Mouse (Mus musculus) midbrain, embryonic 10.5 days (tissue): ENCODE measurements around the gene Agap1. TPM values are rescaled to one million over a fixed set of nuclear protein-coding genes. Genes with fewer than 3 reads are reported as not detected.

Experiments used
- DNase-seq: peaks from one replicate; pipeline ENCODE4 v3.0.0-alpha.2; 2017; ENCODE audit warnings: low spot score
- H3K27ac ChIP-seq: fragments of 300-500 bp; sonication (generic); replicated peaks from 2 replicates; pipeline ENCODE4 v1.5.1; 2016; ENCODE audit warnings: mild to moderate bottlenecking
- H3K27me3 ChIP-seq: fragments of 300-500 bp; sonication (generic); 2 replicates; pipeline ENCODE4 v1.6.1; 2016; ENCODE audit warnings: low read depth, mild to moderate bottlenecking; ENCODE audit not compliant: poor library complexity, severe bottlenecking
- H3K36me3 ChIP-seq: fragments of 300-500 bp; sonication (generic); 2 replicates; pipeline ENCODE4 v1.6.1; 2016; ENCODE audit warnings: mild to moderate bottlenecking, moderate library complexity
- H3K4me1 ChIP-seq: fragments of 300-500 bp; sonication (generic); 2 replicates; pipeline ENCODE4 v1.6.1; 2016
- H3K4me3 ChIP-seq: fragments of 300-500 bp; sonication (generic); 2 replicates; pipeline ENCODE4 v1.5.1; 2016; ENCODE audit warnings: mild to moderate bottlenecking, moderate library complexity
- H3K9me3 ChIP-seq: fragments of 300-500 bp; sonication (generic); replicated peaks from 2 replicates; pipeline ENCODE4 v1.6.1; 2016; ENCODE audit warnings: mild to moderate bottlenecking
- WGBS: fragments of 180-500 bp; shearing (Covaris S2); methylation state at CpG from one replicate; pipeline ENCODE4 v1.1.7; 2016; 5-methylcytosine and 5-hydroxymethylcytosine counted together
- polyA plus RNA-seq: library from polyadenylated mRNA; unstranded; fragments of >200 nt; fragmentation: Nextera tagmentation; extraction: Ambion mirVana; gene quantifications from 2 replicates; pipeline ENCODE4 v1.2.1, GENCODE M21; 2016

The Agap1 gene
- polyA plus RNA-seq, 1 experiment from 2014 or later: 16.6 TPM

GRCm38 (mm10) chr1:89581766-89582125 is 127.1 kb downstream of the Agap1 start:
- Histone ChIP-seq H3K9me3 (no peaks in the 10 kb centered on the region), H3K27me3 (peaks cover 21% of the 10 kb centered on the region), H3K36me3 (no peaks in the 10 kb centered on the region; the same call in 1 of the 2 replicates), H3K27ac (peak overlapping the region; percentile 92), H3K4me3 (peak overlapping the region; percentile 85), H3K4me1 (peaks cover 95% of the 10 kb centered on the region)
- no peak for DNase-seq
- WGBS: 12% methylated on average over 6 of the region's 6 CpGs

GRCm38 (mm10) chr1:89583369-89583768 is 128.8 kb downstream of the Agap1 start:
- peaks cover 21% of the 10 kb centered on the region for H3K27me3 ChIP-seq
- DNase-seq: no peak
- no peaks in the 10 kb centered on the region for H3K9me3 ChIP-seq
- 84% methylated on average over 5 of the region's 5 CpGs for WGBS
- H3K4me1 ChIP-seq: peaks cover 93% of the 10 kb centered on the region
- H3K36me3 ChIP-seq: no peaks in the 10 kb centered on the region; the same call in 1 of the 2 replicates
- H3K4me3 ChIP-seq: peak overlapping the region; percentile 85; the same call in 1 of the 2 replicates
- H3K27ac ChIP-seq: no peak overlapping the region

- Histone ChIP-seq H3K4me1 (peaks cover 56% of the 10 kb centered on the region), H3K9me3 (peaks cover 11% of the 10 kb centered on the region; the same call in 1 of the 2 replicates), H3K4me3 (no peak overlapping the region), H3K27ac (peak overlapping the region; percentile 52), H3K36me3 (peaks cover 31% of the 10 kb centered on the region), H3K27me3 (peaks cover 12% of the 10 kb centered on the region)
- DNase-seq: peak; percentile 13
- WGBS: 59% methylated on average over 14 of the region's 14 CpGs
Observed at GRCm38 (mm10) chr1:89586991-89587683, 132.5 kb downstream of the Agap1 start.

GRCm38 (mm10) chr1:89588154-89588553 is 133.5 kb downstream of the Agap1 start:
- 31% methylated on average over 4 of the region's 4 CpGs for WGBS
- no peak overlapping the region for H3K4me3 ChIP-seq

GRCm38 (mm10) chr1:89590994-89591393 is 136.4 kb downstream of the Agap1 start:
- Histone ChIP-seq H3K9me3 (peaks cover 12% of the 10 kb centered on the region; the same call in 1 of the 2 replicates), H3K36me3 (peaks cover 51% of the 10 kb centered on the region), H3K27ac (no peak overlapping the region), H3K27me3 (no peaks in the 10 kb centered on the region), H3K4me3 (no peak overlapping the region), H3K4me1 (peaks cover 38% of the 10 kb centered on the region)
- no peak for DNase-seq
- WGBS: 92% methylated on average over 7 of the region's 7 CpGs

More at GRCm38 (mm10) chr1:89588154-89588553, 133.5 kb downstream of the Agap1 start:
- Histone ChIP-seq H3K27ac (no peak overlapping the region; the same call in 1 of the 2 replicates), H3K27me3 (0 out of 2 replicates have a peak, but pooled peaks cover 2% of the 10 kb centered on the region), H3K9me3 (peaks cover 12% of the 10 kb centered on the region; the same call in 1 of the 2 replicates), H3K36me3 (peaks cover 37% of the 10 kb centered on the region), H3K4me1 (peaks cover 45% of the 10 kb centered on the region)
- no peak for DNase-seq

- Histone ChIP-seq H3K9me3 (peaks cover 12% of the 10 kb centered on the region; the same call in 1 of the 2 replicates), H3K4me3 (no peak overlapping the region)
- 91% methylated on average over 4 of the region's 4 CpGs for WGBS
Observed at GRCm38 (mm10) chr1:89593219-89593618, 138.6 kb downstream of the Agap1 start.

GRCm38 (mm10) chr1:89594999-89595398 is 140.4 kb downstream of the Agap1 start:
- no peak for DNase-seq
- H3K27me3 ChIP-seq: no peaks in the 10 kb centered on the region
- 91% methylated on average over 8 of the region's 8 CpGs for WGBS

More at GRCm38 (mm10) chr1:89593219-89593618, 138.6 kb downstream of the Agap1 start:
- Histone ChIP-seq H3K27me3 (no peaks in the 10 kb centered on the region), H3K4me1 (peaks cover 27% of the 10 kb centered on the region), H3K36me3 (peaks cover 51% of the 10 kb centered on the region), H3K27ac (no peak overlapping the region)
- no peak for DNase-seq

GRCm38 (mm10) chr1:89595421-89595820 is 140.8 kb downstream of the Agap1 start:
- WGBS: 95% methylated on average over 7 of the region's 7 CpGs
- Histone ChIP-seq H3K27me3 (no peaks in the 10 kb centered on the region), H3K4me1 (peaks cover 48% of the 10 kb centered on the region), H3K27ac (no peak overlapping the region), H3K9me3 (peaks cover 12% of the 10 kb centered on the region; the same call in 1 of the 2 replicates), H3K4me3 (no peak overlapping the region), H3K36me3 (peaks cover 36% of the 10 kb centered on the region)
- no peak for DNase-seq

More at GRCm38 (mm10) chr1:89594999-89595398, 140.4 kb downstream of the Agap1 start:
- H3K36me3 ChIP-seq: peaks cover 39% of the 10 kb centered on the region
- no peak overlapping the region for H3K4me3 ChIP-seq
- peaks cover 12% of the 10 kb centered on the region; the same call in 1 of the 2 replicates for H3K9me3 ChIP-seq
- H3K4me1 ChIP-seq: peaks cover 44% of the 10 kb centered on the region
- no peak overlapping the region for H3K27ac ChIP-seq

GRCm38 (mm10) chr1:89596223-89596622 is 141.6 kb downstream of the Agap1 start:
- no peak for DNase-seq
- Histone ChIP-seq H3K4me3 (no peak overlapping the region), H3K4me1 (peaks cover 56% of the 10 kb centered on the region), H3K36me3 (peaks cover 30% of the 10 kb centered on the region), H3K27ac (no peak overlapping the region), H3K9me3 (peaks cover 9% of the 10 kb centered on the region; the same call in 1 of the 2 replicates), H3K27me3 (no peaks in the 10 kb centered on the region)
- WGBS: 86% methylated on average over 2 of the region's 2 CpGs

GRCm38 (mm10) chr1:89598906-89599305 is 144.3 kb downstream of the Agap1 start:
- 92% methylated on average over 5 of the region's 5 CpGs for WGBS

GRCm38 (mm10) chr1:89599983-89600741 is 145.6 kb downstream of the Agap1 start:
- H3K27me3 ChIP-seq: no peaks in the 10 kb centered on the region
- H3K36me3 ChIP-seq: peaks cover 6% of the 10 kb centered on the region; the same call in 1 of the 2 replicates
- H3K9me3 ChIP-seq: no peaks in the 10 kb centered on the region
- H3K4me3 ChIP-seq: no peak overlapping the region
- H3K4me1 ChIP-seq: peaks cover 66% of the 10 kb centered on the region
- 84% methylated on average over 11 of the region's 11 CpGs for WGBS
- peak overlapping the region; percentile 52; the same call in 1 of the 2 replicates for H3K27ac ChIP-seq
- DNase-seq: no peak

More at GRCm38 (mm10) chr1:89598906-89599305, 144.3 kb downstream of the Agap1 start:
- Histone ChIP-seq H3K36me3 (0 out of 2 replicates have a peak, but pooled peaks cover 13% of the 10 kb centered on the region), H3K4me1 (peaks cover 78% of the 10 kb centered on the region), H3K27me3 (no peaks in the 10 kb centered on the region), H3K9me3 (no peaks in the 10 kb centered on the region), H3K4me3 (no peak overlapping the region), H3K27ac (no peak overlapping the region)
- DNase-seq: no peak

GRCm38 (mm10) chr1:89601349-89601748 is 146.7 kb downstream of the Agap1 start:
- no peaks in the 10 kb centered on the region for H3K27me3 ChIP-seq
- no peak for DNase-seq
- peaks cover 13% of the 10 kb centered on the region for H3K36me3 ChIP-seq
- 96% methylated on average over 7 of the region's 7 CpGs for WGBS
- no peak overlapping the region; the same call in 1 of the 2 replicates for H3K27ac ChIP-seq
- H3K9me3 ChIP-seq: no peaks in the 10 kb centered on the region
- H3K4me3 ChIP-seq: no peak overlapping the region
- peaks cover 66% of the 10 kb centered on the region for H3K4me1 ChIP-seq
